ENCODE assay signal across 8 mouse cellular contexts in the genomic region with DNA sequence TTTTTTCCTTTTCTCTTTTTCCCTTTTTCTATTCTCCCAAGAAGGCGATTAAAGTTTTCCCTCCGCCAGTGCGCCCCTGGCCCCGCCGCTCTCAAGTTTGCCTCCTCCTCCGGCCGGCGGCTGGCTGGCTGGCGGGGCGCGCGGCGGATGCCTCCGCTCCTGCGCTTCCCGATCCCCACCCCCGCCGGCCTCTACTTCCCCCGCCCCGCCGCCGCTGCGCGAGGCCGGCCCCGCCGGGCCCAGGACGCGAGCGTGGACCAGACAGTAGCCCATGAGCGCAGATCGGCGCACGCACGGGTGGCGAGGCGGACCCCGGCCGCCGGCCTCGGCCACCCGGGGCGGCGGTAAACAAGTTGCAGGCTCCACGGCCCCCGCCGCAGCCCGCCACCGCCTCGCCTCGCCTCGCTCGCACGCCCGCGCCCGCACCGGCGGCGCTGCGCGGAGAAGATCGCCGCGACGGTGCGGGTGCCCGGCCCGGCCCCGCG. TPM values are rescaled to one million over a fixed set of nuclear protein-coding genes. Genes with fewer than 3 reads are reported as not detected.
DNase-seq lines count a peak whose midpoint lies in the region; ATAC-seq and TF ChIP-seq lines count a peak whose summit lies in the region.

No protein-coding gene starts in this region.

- H3K9me3 ChIP-seq in E14TG2a.4 (ENCODE audit: low read length) = no peaks in the 10 kb centered on the region
- no peaks in the 10 kb centered on the region for H3K9me3 ChIP-seq in forebrain, postnatal 0 days (ENCODE audit: low read length)

- H3K27me3 ChIP-seq in E14TG2a.4 (ENCODE audit: insufficient read depth, low read length) = peaks cover 34% of the 10 kb centered on the region
- no peaks in the 10 kb centered on the region for H3K27me3 ChIP-seq in forebrain, postnatal 0 days (ENCODE audit: insufficient read depth, low read length)

- peaks cover 22% of the 10 kb centered on the region for H3K4me1 ChIP-seq in E14TG2a.4 (replicated peaks; ENCODE audit: low read depth, low read length)
- 0 out of 2 replicates have a peak, but pooled peaks cover 8% of the 10 kb centered on the region for H3K4me1 ChIP-seq in forebrain, postnatal 0 days (ENCODE audit: insufficient read depth)

- H3K27ac ChIP-seq in forebrain, postnatal 0 days (ENCODE audit: low read depth, low read length) = peak overlapping the region; percentile 85

- DNase-seq in cerebellum, adult 11-12 months = peak; percentile 20
- peak; percentile 43 for DNase-seq in forebrain, postnatal 0 days
- DNase-seq in heart, postnatal 4 days = peak; percentile 73
- peak; percentile 30 to 51 for DNase-seq in layer of hippocampus, postnatal 14 days (ENCODE audit: low spot score in 2 of 2)
- peak; percentile 50 for DNase-seq in lung, postnatal 25 days (ENCODE audit: low spot score)
- DNase-seq in right cerebral cortex, adult 2 months (ENCODE audit: low spot score in 2 of 2) = peak; percentile 24 to 48
- peak; percentile 25 for DNase-seq in urinary bladder, postnatal 10 days (ENCODE audit: low spot score)

- no peak for TF ChIP-seq CTCF in E14TG2a.4 (conservative IDR thresholded peaks at IDR 0.05; ENCODE audit: low read length)
- no peak for TF ChIP-seq CTCF in forebrain, postnatal 0 days (IDR thresholded peaks at IDR 0.05; ENCODE audit: low read depth)

- under 1% methylated on average over 71 of the region's 71 CpGs for WGBS in forebrain, postnatal 0 days

- peak overlapping the region; percentile 83 for H3K4me3 ChIP-seq in E14TG2a.4 (replicated peaks; ENCODE audit: low read length)
- H3K4me3 ChIP-seq in forebrain, postnatal 0 days (ENCODE audit: low read depth, low read length) = peak overlapping the region; percentile 85

- H3K9ac ChIP-seq in forebrain, postnatal 0 days = peak overlapping the region; percentile 77

- H3K36me3 ChIP-seq in E14TG2a.4 (ENCODE audit: insufficient read depth, low read length) = no peaks in the 10 kb centered on the region
- H3K36me3 ChIP-seq in forebrain, postnatal 0 days (ENCODE audit: insufficient read depth) = no peaks in the 10 kb centered on the region

- H3K4me2 ChIP-seq in forebrain, postnatal 0 days (ENCODE audit: low read depth) = peak overlapping the region; percentile 98

- ATAC-seq in forebrain, postnatal 0 days = peak; percentile 23

RNA-seq across cellular contexts. Expression of a gene that starts 1.8 kb away (rescaled TPM):
- total RNA-seq in forebrain, postnatal 0 days (2014; rRNA removed) = 54.2 and 56.5 TPM in 2 replicates
- 15.0 and 19.2 TPM in 2 replicates for polyA plus RNA-seq in forebrain, postnatal 0 days (2015; fragmentation: Nextera tagmentation; extraction: Ambion mirVana)
- total RNA-seq in heart, postnatal 4 days (2021) = 10 to 100 TPM; 11.4 to 11.8 TPM
- total RNA-seq in layer of hippocampus, postnatal 14 days (2021) = 10 to 100 TPM; 18.5 to 22.4 TPM

Comparison
In these comparisons a context has a peak if more than half of its experiments do, and no peak if none do; other contexts are left out.
1. Peak in every context shown above with its lines: DNase-seq, ATAC-seq, H3K4me3 ChIP-seq and H3K27ac ChIP-seq.
2. DNase-seq: peak in every context shown above with its lines; median percentile 73 in heart, postnatal 4 days; 50 in lung, postnatal 25 days; 43 in forebrain, postnatal 0 days; 40 in layer of hippocampus, postnatal 14 days; 36 in right cerebral cortex, adult 2 months; 25 in urinary bladder, postnatal 10 days; 20 in cerebellum, adult 11-12 months.